21 mouse cellular contexts compared by ENCODE assay signal in genomic region chr11:110968901-110969300, GRCm38 (mm10). TPM values are rescaled to one million over a fixed set of nuclear protein-coding genes. Genes with fewer than 3 reads are reported as not detected.
"Had no signal": no experiment of that assay in that cellular context is flagged by ENCODE, and none has a peak within 500 bp of the region (broad histone marks: within the 10 kb centered on the region; RNA-seq: fewer than 3 reads in every experiment).

No protein-coding gene starts in this region.

- H3K27me3 ChIP-seq: midbrain, embryonic 12.5 days; neural tube, embryonic 13.5 days; neural tube, embryonic 15.5 days had no signal

- H3K4me3 ChIP-seq: midbrain, embryonic 10.5 days; midbrain, embryonic 12.5 days; myocyte; neural tube, embryonic 13.5 days; neural tube, embryonic 15.5 days had no signal

- H3K36me3 ChIP-seq: midbrain, embryonic 10.5 days; midbrain, embryonic 12.5 days; neural tube, embryonic 13.5 days; neural tube, embryonic 15.5 days had no signal

- H3K9ac ChIP-seq: lung, embryonic 14.5 days; midbrain, embryonic 12.5 days; neural tube, embryonic 13.5 days; neural tube, embryonic 15.5 days had no signal

- DNase-seq: lung, embryonic 14.5 days; lung, postnatal 10 days; lung, postnatal 4 days; midbrain, embryonic 14.5 days; retina, postnatal 1 day; right cerebral cortex, adult 18-20 months; right cerebral cortex, postnatal 25 days; right cerebral cortex, postnatal 4 days; spleen, adult 18-20 months; thymus, adult 18-20 months; thymus, postnatal 14 days; thymus, postnatal 36 days had no signal

- H3K27ac ChIP-seq: midbrain, embryonic 10.5 days; midbrain, embryonic 12.5 days; neural tube, embryonic 13.5 days; neural tube, embryonic 15.5 days had no signal

- ATAC-seq: midbrain, embryonic 16.5 days had no signal

- H3K4me2 ChIP-seq: lung, embryonic 14.5 days; midbrain, embryonic 12.5 days; neural tube, embryonic 13.5 days; neural tube, embryonic 15.5 days had no signal

- H3K4me1 ChIP-seq: midbrain, embryonic 10.5 days; midbrain, embryonic 12.5 days; neural tube, embryonic 13.5 days; neural tube, embryonic 15.5 days had no signal

- H3K9me3 ChIP-seq: midbrain, embryonic 10.5 days; midbrain, embryonic 12.5 days; neural tube, embryonic 13.5 days; neural tube, embryonic 15.5 days had no signal

RNA-seq across cellular contexts. Expression of gene Kcnj16, which starts 1.1 kb away (rescaled TPM):
- polyA plus RNA-seq: lung, embryonic 14.5 days; lung, embryonic 16.5 days; midbrain, embryonic 10.5 days; neural tube, embryonic 11.5 days; stomach, embryonic 14.5 days had no signal
